Mouse (Mus musculus) urinary bladder, adult 2 months (tissue): ENCODE data around the gene Tspan1. TPM values are rescaled to one million over a fixed set of nuclear protein-coding genes. Genes with fewer than 3 reads are reported as not detected.

ENCODE experiments used
- DNase-seq: peaks from one replicate; pipeline ENCODE4 v3.0.0; 2022; ENCODE audit warnings: low spot score
- polyA plus RNA-seq: library from polyadenylated mRNA; depleted of rRNA; stranded (reverse); fragments of >200 nt; gene quantifications from 2 replicates; pipeline ENCODE4 v1.2.3, GENCODE M21; 2012

Gene Tspan1
- polyA plus RNA-seq, 1 experiment: 0.62 TPM

GRCm38 (mm10) chr4:116165708-116166407 lies 1.5 kb downstream of the Tspan1 start:
- no peak for DNase-seq

- DNase-seq: no peak
These were observed 2.4 kb downstream of the Tspan1 start for GRCm38 (mm10) chr4:116164759-116165554.

- no peak for DNase-seq
These were observed 5.3 kb downstream of the Tspan1 start for GRCm38 (mm10) chr4:116162142-116162541.

GRCm38 (mm10) chr4:116160769-116161168 lies 6.6 kb downstream of the Tspan1 start:
- no peak for DNase-seq

- no peak for DNase-seq
These were observed 7.5 kb downstream of the Tspan1 start for GRCm38 (mm10) chr4:116159912-116160311.

- DNase-seq: no peak
These were observed 9.5 kb downstream of the Tspan1 start for GRCm38 (mm10) chr4:116157882-116158281.

- no peak for DNase-seq
These were observed 14.7 kb downstream of the Tspan1 start for GRCm38 (mm10) chr4:116152702-116153101.

- no peak for DNase-seq
These were observed 16.2 kb downstream of the Tspan1 start, which contains the start of gene Lurap1 for GRCm38 (mm10) chr4:116151238-116151637. Lurap1 (minus strand) TSS chr4:116151338.

- DNase-seq: no peak
These were observed 16.6 kb downstream of the Tspan1 start for GRCm38 (mm10) chr4:116150862-116151221.

GRCm38 (mm10) chr4:116150156-116150861 lies 17.1 kb downstream of the Tspan1 start:
- DNase-seq: peak; percentile 69

- no peak for DNase-seq
These were observed 17.6 kb downstream of the Tspan1 start for GRCm38 (mm10) chr4:116149812-116150155.

GRCm38 (mm10) chr4:116143891-116144717 lies 23.3 kb downstream of the Tspan1 start:
- DNase-seq: peak; percentile 70

- no peak for DNase-seq
These were observed 24.0 kb downstream of the Tspan1 start for GRCm38 (mm10) chr4:116143317-116143811.

- DNase-seq: no peak
These were observed 25.1 kb downstream of the Tspan1 start for GRCm38 (mm10) chr4:116142269-116142668.

- DNase-seq: no peak
These were observed 25.7 kb downstream of the Tspan1 start for GRCm38 (mm10) chr4:116141736-116142135.

GRCm38 (mm10) chr4:116140801-116141574 lies 26.4 kb downstream of the Tspan1 start:
- DNase-seq: no peak

GRCm38 (mm10) chr4:116137421-116137996 lies 29.9 kb downstream of the Tspan1 start:
- DNase-seq: no peak

- DNase-seq: no peak
These were observed 32.4 kb downstream of the Tspan1 start for GRCm38 (mm10) chr4:116134990-116135389.

- DNase-seq: no peak
These were observed 34.3 kb downstream of the Tspan1 start for GRCm38 (mm10) chr4:116133126-116133525.

GRCm38 (mm10) chr4:116127956-116128355 lies 39.4 kb downstream of the Tspan1 start:
- DNase-seq: no peak
